Mouse (Mus musculus): ENCODE results near the gene Ptpru. TPM values are rescaled to one million over a fixed set of nuclear protein-coding genes. Genes with fewer than 3 reads are reported as not detected.
A peak's percentile ranks its signal among the peaks of the same experiment; 100 is the strongest.

Ptpru gene
- polyA plus RNA-seq, 1 experiment from 2014 or later: 26.7 TPM

DNA sequence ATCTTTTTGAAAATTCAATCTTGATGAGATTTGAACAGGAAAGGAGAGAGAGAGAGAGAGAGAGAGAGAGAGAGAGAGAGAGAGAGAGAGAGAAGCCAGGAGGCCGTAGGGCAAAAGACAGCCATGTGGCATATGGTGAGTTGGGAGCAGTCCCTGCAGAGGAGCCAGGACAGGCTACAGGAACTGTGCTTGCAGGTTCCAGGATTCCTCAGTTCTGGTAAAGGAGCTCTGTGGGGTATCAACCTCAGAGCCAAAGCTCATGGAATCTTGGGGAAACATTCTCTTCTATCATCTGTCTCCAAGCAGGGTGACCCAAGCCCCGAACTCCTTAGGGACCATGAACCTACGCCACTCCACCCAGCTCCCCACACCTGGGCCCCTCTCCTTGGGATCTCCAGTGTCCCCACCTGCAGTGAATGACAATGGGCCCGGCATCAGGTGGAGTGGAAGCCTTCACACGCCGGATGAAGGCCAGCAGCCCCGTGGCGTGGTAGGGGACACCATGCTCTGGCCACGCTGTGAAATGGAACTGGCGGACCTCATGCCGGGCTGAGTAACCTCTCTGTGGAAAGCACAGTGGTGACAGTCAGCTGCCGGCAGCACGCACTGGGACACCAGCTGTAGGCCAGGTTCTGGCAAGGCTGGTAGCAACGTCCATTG, 59.3 kb downstream of the Ptpru start:
- ATAC-seq (ENCODE audit: insufficient number of reproducible peaks, low FRiP score, low TSS enrichment, low read depth): no peak
- H3K4me2 ChIP-seq (replicated peaks): no peak overlapping the region
- 89% methylated on average over 14 of the region's 14 CpGs for WGBS

DNA sequence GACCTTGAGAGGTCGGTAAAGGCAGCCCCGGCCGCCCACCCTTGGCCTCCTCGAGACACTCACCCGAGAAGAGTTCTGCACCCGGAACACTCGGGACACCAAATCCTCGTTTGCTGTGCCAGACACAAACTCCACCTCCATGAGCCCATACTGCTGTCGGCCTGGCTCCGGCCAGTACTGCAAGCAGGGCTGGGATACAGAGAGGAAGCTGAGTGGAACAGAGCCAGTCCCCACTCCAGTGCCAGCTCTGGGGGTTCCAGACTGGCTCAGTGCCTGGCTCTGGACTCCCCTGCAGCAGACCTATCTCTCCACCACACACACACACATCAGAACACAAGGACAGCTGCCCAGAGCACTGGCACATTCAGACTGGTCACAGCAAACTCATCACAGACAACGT, 66.7 kb downstream of the Ptpru start:
- no peak for ATAC-seq (ENCODE audit: insufficient number of reproducible peaks, low FRiP score, low TSS enrichment, low read depth)
- Histone ChIP-seq H3K27ac (replicated peaks) (no peak overlapping the region), H3K27me3 (no peaks in the 10 kb centered on the region), H3K9ac (no peak overlapping the region), H3K4me1 (no peaks in the 10 kb centered on the region), H3K36me3 (peaks cover 16% of the 10 kb centered on the region), H3K4me2 (replicated peaks) (no peak overlapping the region), H3K4me3 (replicated peaks) (no peak overlapping the region), H3K9me3 (replicated peaks) (no peaks in the 10 kb centered on the region)
- 75% methylated on average over 11 of the region's 11 CpGs for WGBS

More for the DNA sequence above, 59.3 kb downstream of the Ptpru start:
- no peak overlapping the region for H3K4me3 ChIP-seq (replicated peaks)
- no peak overlapping the region for H3K27ac ChIP-seq (replicated peaks)
- H3K4me1 ChIP-seq: peaks cover 16% of the 10 kb centered on the region
- no peak overlapping the region for H3K9ac ChIP-seq
- H3K9me3 ChIP-seq (replicated peaks): no peaks in the 10 kb centered on the region
- no peaks in the 10 kb centered on the region for H3K36me3 ChIP-seq
- no peaks in the 10 kb centered on the region for H3K27me3 ChIP-seq

DNA sequence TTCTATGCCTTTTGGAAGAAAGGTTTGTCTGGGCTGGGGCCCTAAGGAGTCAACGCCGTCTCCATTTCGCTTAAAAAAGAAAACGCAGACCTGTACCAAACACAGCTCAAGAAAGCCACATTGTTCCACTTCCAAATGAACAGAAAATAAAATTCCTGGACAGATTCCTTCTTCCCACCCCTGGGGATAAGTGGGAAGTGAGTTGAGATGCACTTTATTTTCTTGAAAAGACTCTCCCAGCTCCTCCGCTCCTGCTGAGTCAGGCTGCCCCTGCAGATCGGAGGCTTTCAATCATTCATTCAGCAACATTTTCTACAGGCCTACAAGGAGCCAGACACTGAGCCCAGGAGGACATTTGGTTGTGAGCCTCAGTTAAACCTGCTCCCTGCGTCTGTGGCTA, 74.2 kb downstream of the Ptpru start:
- 75% methylated on average over 7 of the region's 7 CpGs for WGBS
- Histone ChIP-seq H3K9ac (no peak overlapping the region), H3K4me2 (replicated peaks) (no peak overlapping the region), H3K36me3 (peaks cover 12% of the 10 kb centered on the region), H3K27ac (replicated peaks) (no peak overlapping the region), H3K9me3 (replicated peaks) (no peaks in the 10 kb centered on the region), H3K4me1 (no peaks in the 10 kb centered on the region), H3K27me3 (no peaks in the 10 kb centered on the region), H3K4me3 (replicated peaks) (no peak overlapping the region)
- ATAC-seq (ENCODE audit: insufficient number of reproducible peaks, low FRiP score, low TSS enrichment, low read depth): no peak

DNA sequence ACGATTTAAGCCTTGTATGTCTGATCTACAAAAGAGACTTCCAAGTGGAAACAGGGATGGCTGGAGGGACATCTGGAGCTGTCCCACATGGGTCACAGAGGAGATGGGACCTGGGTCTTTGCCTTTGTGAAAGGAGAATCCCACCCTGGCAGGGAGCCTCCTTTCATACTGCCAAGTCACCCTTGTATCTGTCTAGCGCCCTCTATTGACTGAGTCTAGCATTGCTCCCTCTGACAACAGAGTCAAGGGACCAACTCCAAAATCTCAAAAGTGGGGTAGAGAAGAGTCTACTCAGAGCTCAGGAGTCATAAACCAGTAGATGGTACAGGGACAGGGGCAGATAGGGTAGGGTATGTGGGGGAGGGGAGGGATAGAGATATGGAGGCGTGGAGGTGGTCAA, 74.6 kb downstream of the Ptpru start:
- WGBS: 72% methylated on average over 3 of the region's 3 CpGs
- ATAC-seq (ENCODE audit: insufficient number of reproducible peaks, low FRiP score, low TSS enrichment, low read depth): no peak

DNA sequence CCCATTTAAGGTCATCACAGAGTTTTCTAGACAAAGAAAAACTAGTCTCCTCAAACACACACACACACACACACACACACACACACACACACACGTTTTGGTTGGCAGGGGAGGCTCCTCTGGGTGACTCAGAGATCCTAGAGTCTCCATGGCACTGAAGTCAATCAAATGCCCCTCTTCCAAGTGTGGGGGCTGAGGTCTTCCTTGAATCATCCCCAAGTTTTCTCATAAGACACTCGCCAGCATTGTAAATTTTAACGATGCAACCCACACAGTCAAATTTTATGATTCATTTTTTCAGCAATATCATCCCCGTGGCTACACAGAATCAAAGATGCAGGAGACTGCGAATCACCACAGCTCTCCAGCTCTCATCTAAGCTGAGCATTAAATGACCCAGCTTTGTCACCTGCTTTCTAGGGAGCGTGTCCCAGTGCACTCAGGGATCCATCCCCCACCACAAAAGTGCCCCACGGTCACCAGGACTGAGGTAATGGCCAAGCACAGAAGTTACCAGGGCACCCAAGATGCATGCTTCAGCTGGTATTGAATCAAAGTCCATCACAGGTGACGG, 75.8 kb downstream of the Ptpru start:
- H3K36me3 ChIP-seq: peaks cover 1% of the 10 kb centered on the region; the same call in 1 of the 2 replicates
- H3K9ac ChIP-seq: no peak overlapping the region
- no peak overlapping the region for H3K27ac ChIP-seq (replicated peaks)
- no peaks in the 10 kb centered on the region for H3K4me1 ChIP-seq
- H3K4me2 ChIP-seq (replicated peaks): no peak overlapping the region
- H3K27me3 ChIP-seq: no peaks in the 10 kb centered on the region
- H3K9me3 ChIP-seq (replicated peaks): no peaks in the 10 kb centered on the region
- 74% methylated on average over 8 of the region's 8 CpGs for WGBS
- ATAC-seq (ENCODE audit: insufficient number of reproducible peaks, low FRiP score, low TSS enrichment, low read depth): no peak
- H3K4me3 ChIP-seq (replicated peaks): no peak overlapping the region

More for the DNA sequence above, 74.6 kb downstream of the Ptpru start:
- Histone ChIP-seq H3K4me3 (replicated peaks) (no peak overlapping the region), H3K9me3 (replicated peaks) (no peaks in the 10 kb centered on the region), H3K4me1 (no peaks in the 10 kb centered on the region), H3K4me2 (replicated peaks) (no peak overlapping the region), H3K36me3 (peaks cover 8% of the 10 kb centered on the region), H3K27me3 (no peaks in the 10 kb centered on the region), H3K9ac (no peak overlapping the region), H3K27ac (replicated peaks) (no peak overlapping the region)

DNA sequence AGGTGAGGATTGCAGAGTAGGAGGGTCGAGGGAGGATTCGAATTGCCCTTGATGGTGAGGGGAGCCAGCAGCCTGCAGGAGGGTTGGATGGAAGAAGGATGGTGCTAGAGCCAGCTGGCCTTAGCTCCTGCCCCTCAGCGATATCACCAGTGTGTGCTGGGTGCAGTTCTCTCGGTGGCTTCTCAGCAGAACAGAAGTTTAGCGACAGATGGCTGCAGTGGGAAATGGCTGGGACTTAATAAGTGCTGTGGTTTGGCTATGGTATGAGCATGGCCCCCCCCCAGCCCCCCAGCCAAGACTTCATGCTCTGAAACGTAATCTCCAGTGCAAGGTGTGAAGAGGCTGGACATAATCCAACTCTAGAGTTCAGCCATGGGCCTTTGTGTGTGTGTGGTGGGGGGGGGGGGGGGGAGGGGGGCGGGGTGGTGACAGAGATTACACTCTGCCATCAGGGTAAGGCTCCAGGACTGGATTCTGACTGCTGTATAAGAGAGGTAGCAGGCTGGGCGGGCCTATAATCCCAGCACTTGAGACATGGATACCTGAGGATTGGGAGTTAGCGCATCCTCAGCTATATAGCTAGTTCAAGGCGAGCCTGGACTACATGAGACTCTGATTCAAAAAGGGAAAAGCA, 85.8 kb downstream of the Ptpru start:
- Histone ChIP-seq H3K27ac (replicated peaks) (no peak overlapping the region), H3K4me2 (replicated peaks) (no peak overlapping the region), H3K27me3 (no peaks in the 10 kb centered on the region), H3K9ac (no peak overlapping the region), H3K36me3 (no peaks in the 10 kb centered on the region), H3K9me3 (replicated peaks) (no peaks in the 10 kb centered on the region), H3K4me1 (no peaks in the 10 kb centered on the region), H3K4me3 (replicated peaks) (no peak overlapping the region)
- 62% methylated on average over 10 of the region's 10 CpGs for WGBS
- no peak for ATAC-seq (ENCODE audit: insufficient number of reproducible peaks, low FRiP score, low TSS enrichment, low read depth)

DNA sequence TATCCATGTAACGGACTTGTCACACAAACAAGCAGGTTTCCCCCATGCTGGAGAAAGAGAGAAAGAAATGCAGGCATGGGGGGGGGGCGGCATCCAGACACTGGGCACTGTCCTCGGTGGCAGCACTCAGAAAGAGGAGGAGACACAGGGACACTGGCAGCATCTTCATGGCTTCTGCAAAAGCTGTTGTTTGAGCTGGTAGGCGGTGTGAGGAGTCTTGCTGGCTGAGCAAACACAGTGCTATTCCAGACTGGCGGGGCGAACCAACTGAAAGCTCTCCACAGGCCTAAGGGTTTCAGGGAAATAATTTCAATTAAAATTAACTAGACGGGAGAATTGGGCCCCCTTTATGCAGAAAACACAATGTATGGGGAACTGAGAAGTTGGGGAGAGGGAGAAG, 86.5 kb downstream of the Ptpru start:
- H3K9ac ChIP-seq: no peak overlapping the region
- H3K9me3 ChIP-seq (replicated peaks): no peaks in the 10 kb centered on the region
- H3K4me2 ChIP-seq (replicated peaks): no peak overlapping the region
- H3K27ac ChIP-seq (replicated peaks): no peak overlapping the region
- no peaks in the 10 kb centered on the region for H3K4me1 ChIP-seq
- 72% methylated on average over 7 of the region's 7 CpGs for WGBS
- no peaks in the 10 kb centered on the region for H3K36me3 ChIP-seq
- H3K4me3 ChIP-seq (replicated peaks): no peak overlapping the region
- H3K27me3 ChIP-seq: no peaks in the 10 kb centered on the region
- ATAC-seq (ENCODE audit: insufficient number of reproducible peaks, low FRiP score, low TSS enrichment, low read depth): no peak

DNA sequence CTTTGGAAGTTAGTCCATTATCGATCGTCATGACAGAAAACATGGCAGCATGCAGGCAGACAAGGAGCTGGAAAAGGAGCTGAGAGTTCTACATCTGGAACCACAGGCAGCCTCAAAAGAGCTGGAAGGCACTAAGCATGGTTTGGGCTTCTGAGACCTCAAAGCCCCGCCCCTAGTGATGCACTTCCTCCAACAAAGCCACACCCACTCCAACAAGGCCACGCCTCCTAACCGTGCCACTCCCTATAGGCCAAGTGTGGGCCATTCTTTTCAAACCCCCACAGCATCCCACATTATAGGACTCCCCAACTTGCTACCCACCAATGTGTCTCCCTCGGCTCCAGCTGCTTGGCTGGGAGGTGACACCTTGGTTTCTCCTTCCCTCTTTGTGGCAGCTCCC, 88.3 kb downstream of the Ptpru start:
- ATAC-seq (ENCODE audit: insufficient number of reproducible peaks, low FRiP score, low TSS enrichment, low read depth): no peak
- Histone ChIP-seq H3K36me3 (no peaks in the 10 kb centered on the region), H3K27ac (replicated peaks) (no peak overlapping the region), H3K4me2 (replicated peaks) (no peak overlapping the region), H3K27me3 (no peaks in the 10 kb centered on the region), H3K4me3 (replicated peaks) (no peak overlapping the region), H3K9me3 (replicated peaks) (no peaks in the 10 kb centered on the region), H3K4me1 (peaks cover under 1% of the 10 kb centered on the region; the same call in 1 of the 2 replicates), H3K9ac (no peak overlapping the region)
- WGBS: 88% methylated on average over 6 of the region's 6 CpGs

DNA sequence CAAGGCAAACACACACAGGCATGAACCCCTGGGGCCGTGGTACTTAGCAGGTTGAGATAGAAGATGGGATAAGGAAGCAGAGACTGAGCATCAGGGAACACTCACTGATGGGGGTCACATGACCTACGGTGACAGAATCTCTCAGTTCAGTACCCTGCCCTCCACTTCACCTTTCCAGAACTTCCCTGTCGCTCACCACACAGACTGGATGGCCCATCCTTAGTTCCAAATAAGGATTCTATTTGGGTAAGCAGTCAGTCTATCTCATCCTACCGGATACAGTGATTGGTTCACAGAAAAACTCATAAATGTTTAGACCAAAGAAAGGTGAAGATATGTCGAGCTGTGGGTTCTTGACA, 93.4 kb downstream of the Ptpru start:
- Histone ChIP-seq H3K36me3 (no peaks in the 10 kb centered on the region), H3K4me3 (replicated peaks) (no peak overlapping the region), H3K4me2 (replicated peaks) (no peak overlapping the region), H3K27ac (replicated peaks) (peak overlapping the region; percentile 58), H3K9me3 (replicated peaks) (no peaks in the 10 kb centered on the region), H3K9ac (no peak overlapping the region), H3K4me1 (peaks cover 16% of the 10 kb centered on the region), H3K27me3 (no peaks in the 10 kb centered on the region)
- ATAC-seq (ENCODE audit: insufficient number of reproducible peaks, low FRiP score, low TSS enrichment, low read depth): no peak
- WGBS: 74% methylated on average over 5 of the region's 5 CpGs

DNA sequence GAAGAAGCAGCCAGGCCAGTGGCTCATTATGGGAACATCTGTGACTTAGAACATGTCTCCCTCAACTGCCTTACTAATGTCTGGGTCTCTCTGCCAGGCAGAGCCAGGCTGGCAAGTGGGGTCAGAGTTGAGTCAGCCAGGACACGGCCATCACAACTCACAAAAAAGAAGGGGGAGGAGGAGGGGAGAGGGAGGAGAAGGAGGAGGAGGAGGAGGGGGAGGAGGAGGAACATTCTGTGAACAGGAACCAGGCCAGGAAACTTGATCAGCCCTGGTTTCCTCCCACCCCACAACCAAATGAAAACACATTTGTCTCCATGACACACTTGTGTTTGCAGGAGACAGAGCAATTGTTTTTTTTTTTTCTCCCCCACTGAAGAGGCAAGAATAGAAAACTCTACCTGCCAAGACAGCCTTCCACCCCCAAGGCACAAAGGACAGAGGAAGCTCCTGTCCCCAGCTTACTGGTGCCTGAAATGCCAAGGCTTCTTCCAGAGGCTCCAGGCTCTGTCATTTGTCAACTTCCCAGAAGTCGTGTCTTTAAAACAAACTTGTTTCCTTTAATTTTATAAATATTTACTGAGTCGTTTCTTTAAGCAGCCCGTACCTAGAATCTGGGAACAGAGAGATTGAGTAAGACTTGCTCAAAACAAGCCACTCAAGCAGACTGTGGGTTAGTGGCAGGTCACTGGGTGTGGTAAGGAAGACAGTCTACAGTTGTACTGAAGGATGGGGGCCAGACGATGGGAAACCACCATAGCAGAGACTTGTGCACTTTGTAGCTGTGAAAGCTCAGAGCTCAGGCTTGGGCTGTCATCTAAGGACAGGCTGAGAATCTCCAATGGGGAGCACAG, 94.0 kb downstream of the Ptpru start:
- 10% methylated on average over 5 of the region's 5 CpGs for WGBS
- no peak overlapping the region for H3K4me2 ChIP-seq (replicated peaks)
- H3K4me3 ChIP-seq (replicated peaks): no peak overlapping the region
- no peaks in the 10 kb centered on the region for H3K27me3 ChIP-seq
- H3K36me3 ChIP-seq: no peaks in the 10 kb centered on the region
- H3K9ac ChIP-seq: no peak overlapping the region
- H3K9me3 ChIP-seq (replicated peaks): no peaks in the 10 kb centered on the region
- no peak for ATAC-seq (ENCODE audit: insufficient number of reproducible peaks, low FRiP score, low TSS enrichment, low read depth)
- H3K27ac ChIP-seq (replicated peaks): peak overlapping the region; percentile 58
- H3K4me1 ChIP-seq: peaks cover 16% of the 10 kb centered on the region

DNA sequence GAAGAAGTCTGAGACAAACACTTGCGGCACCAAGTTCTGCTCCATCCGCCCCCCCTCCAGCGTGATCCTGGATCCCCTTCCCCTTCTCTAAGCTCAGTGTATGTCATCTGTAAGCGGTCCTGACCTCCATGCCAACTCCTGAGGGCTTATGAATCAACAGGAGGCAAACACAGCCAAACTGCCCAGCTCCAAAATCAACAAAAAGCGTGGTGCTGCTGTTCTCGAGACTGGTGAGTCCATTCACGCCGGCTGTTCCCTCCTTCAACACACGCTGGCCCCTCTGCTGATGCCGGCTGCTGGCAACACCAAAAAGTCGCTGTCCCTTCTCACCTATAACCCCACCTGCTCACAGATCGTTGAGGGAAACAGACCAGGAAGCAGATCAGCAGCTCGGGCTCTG, 95.1 kb downstream of the Ptpru start:
- Histone ChIP-seq H3K27ac (replicated peaks) (no peak overlapping the region), H3K4me1 (peaks cover 16% of the 10 kb centered on the region), H3K27me3 (no peaks in the 10 kb centered on the region), H3K36me3 (no peaks in the 10 kb centered on the region), H3K9me3 (replicated peaks) (no peaks in the 10 kb centered on the region), H3K4me2 (replicated peaks) (no peak overlapping the region), H3K9ac (no peak overlapping the region), H3K4me3 (replicated peaks) (no peak overlapping the region)
- 71% methylated on average over 13 of the region's 13 CpGs for WGBS
- ATAC-seq (ENCODE audit: insufficient number of reproducible peaks, low FRiP score, low TSS enrichment, low read depth): no peak
